Mouse (Mus musculus): ENCODE data around the gene Anks6. TPM values are rescaled to one million over a fixed set of nuclear protein-coding genes. Genes with fewer than 3 reads are reported as not detected.
A peak's percentile ranks its signal among the peaks of the same experiment; 100 is the strongest.

Anks6 gene
- polyA plus RNA-seq, 1 experiment from 2014 or later, result 3.8 TPM

DNA sequence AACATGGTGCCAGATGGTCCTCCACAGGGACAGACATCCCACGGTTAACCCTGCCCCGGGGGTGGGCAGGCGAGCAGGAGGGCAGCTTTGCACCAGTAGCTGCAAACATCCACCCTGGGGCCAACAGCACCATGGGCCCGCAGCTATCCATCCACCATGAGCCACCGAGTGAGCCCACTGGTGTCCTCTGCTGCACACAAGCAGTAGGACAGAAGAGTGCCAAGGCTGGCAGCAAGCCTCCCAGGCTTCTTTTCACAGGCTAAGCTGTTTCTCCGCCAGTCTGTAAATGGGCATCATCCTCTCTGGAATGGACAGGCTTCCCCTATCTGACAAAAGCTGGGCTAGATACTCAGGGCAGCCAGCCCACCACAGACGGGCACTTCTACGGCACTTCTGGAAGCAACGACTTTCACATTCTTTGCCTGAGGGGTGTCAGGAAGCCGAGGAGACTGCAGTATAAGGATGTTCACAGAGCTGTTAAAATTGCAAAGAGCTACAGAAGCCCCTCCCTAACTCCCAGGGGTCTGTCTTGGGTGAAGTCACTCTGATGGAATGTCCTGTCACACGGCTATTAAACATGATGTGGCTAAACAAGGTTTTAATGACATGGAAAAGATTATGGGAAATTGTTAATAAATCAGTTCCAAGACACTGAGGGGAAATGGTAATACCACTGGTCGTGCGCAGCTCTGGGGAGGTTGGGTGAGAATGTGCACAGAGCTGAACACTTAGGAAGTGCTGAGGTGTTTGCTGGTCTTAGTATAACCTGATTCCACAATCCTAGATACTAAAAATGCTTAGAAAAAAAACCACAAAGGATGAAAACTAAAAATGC lies 20.5 kb downstream of the Anks6 start:
- Histone ChIP-seq H3K4me3 (no peak overlapping the region), H3K27me3 (ENCODE audit: insufficient read depth, poor library complexity, severe bottlenecking) (no peaks in the 10 kb centered on the region), H3K4me1 (replicated peaks) (peaks cover 23% of the 10 kb centered on the region), H3K27ac (peak overlapping the region; percentile 26; the same call in 1 of the 2 replicates), H3K9me3 (no peaks in the 10 kb centered on the region), H3K36me3 (peaks cover 21% of the 10 kb centered on the region)
- no peak for DNase-seq (ENCODE audit: low spot score)
- WGBS, result 64% methylated on average over 13 of the region's 13 CpGs

DNA sequence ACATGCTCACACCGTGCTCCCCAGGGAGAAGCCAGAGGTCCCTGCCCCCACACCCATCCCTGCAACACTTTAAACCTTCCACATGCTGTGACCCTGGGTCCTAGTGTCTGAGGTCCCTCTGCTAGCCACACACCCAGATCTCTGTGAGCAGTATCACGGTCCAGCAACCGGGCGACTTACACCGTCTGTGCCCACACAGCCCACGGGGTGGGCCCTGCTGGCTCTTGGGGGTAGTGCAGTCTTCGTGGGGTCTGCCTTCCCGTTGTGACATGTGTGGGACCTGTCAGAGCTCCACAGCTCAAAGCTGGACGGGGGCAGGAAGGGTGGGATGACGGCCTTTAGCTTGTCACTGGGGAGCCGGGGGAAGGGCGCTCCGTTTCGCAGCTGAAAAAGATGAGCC lies 21.7 kb downstream of the Anks6 start:
- 71% methylated on average over 14 of the region's 14 CpGs for WGBS
- no peak overlapping the region for H3K4me3 ChIP-seq
- H3K27ac ChIP-seq, result no peak overlapping the region; the same call in 1 of the 2 replicates
- no peak for DNase-seq (ENCODE audit: low spot score)
- peaks cover 21% of the 10 kb centered on the region for H3K36me3 ChIP-seq
- H3K4me1 ChIP-seq (replicated peaks), result peaks cover 23% of the 10 kb centered on the region
- H3K9me3 ChIP-seq, result no peaks in the 10 kb centered on the region
- H3K27me3 ChIP-seq (ENCODE audit: insufficient read depth, poor library complexity, severe bottlenecking), result no peaks in the 10 kb centered on the region

DNA sequence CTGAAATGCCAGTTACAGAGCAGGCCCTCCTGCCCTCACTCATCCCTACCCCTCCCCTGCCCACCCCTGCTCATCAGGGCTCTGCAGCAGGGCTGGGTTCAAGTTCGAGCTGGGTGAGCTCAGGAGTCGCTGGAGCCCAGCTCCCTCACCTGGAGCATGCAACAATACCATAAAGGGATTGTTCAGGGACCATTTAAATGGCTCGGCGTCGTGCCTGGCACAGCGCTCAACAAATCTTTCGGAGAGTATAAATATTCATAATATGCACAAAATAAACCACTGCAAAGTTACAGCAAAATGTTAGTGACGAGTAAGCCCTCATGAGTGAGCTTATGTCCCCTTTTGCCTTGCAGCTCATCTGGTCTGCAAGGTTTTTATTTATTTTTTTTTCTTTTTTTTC lies 25.1 kb downstream of the Anks6 start:
- WGBS, result 85% methylated on average over 8 of the region's 8 CpGs
- Histone ChIP-seq H3K27ac (no peak overlapping the region), H3K36me3 (0 out of 2 replicates have a peak, but pooled peaks cover under 1% of the 10 kb centered on the region), H3K27me3 (ENCODE audit: insufficient read depth, poor library complexity, severe bottlenecking) (no peaks in the 10 kb centered on the region), H3K9me3 (no peaks in the 10 kb centered on the region), H3K4me1 (replicated peaks) (peaks cover 31% of the 10 kb centered on the region), H3K4me3 (no peak overlapping the region)
- no peak for DNase-seq (ENCODE audit: low spot score)

DNA sequence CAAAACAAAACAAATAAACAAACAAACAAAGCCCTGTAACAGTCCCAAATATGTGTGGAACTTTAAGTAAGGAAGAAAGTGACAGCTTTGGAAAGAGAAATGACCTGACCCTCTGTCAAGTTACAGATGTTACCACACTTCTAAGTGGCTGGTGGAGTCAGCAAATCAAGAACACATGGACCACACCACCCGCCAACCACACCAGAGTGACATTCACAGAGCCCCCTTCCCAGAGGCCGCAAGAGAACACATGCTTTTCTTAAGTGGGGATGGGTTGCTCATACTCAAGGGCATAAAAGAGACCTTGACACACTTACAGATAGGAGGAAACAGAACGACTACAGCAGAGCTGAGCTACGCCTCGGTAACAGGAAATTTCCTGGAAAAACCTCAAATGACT lies 28.4 kb downstream of the Anks6 start:
- Histone ChIP-seq H3K9me3 (no peaks in the 10 kb centered on the region), H3K27me3 (ENCODE audit: insufficient read depth, poor library complexity, severe bottlenecking) (no peaks in the 10 kb centered on the region), H3K27ac (no peak overlapping the region), H3K4me3 (no peak overlapping the region), H3K4me1 (replicated peaks) (peaks cover 20% of the 10 kb centered on the region), H3K36me3 (peaks cover 12% of the 10 kb centered on the region; the same call in 1 of the 2 replicates)
- DNase-seq (ENCODE audit: low spot score), result no peak
- WGBS, result 70% methylated on average over 5 of the region's 5 CpGs

- Histone ChIP-seq H3K27me3 (ENCODE audit: insufficient read depth, poor library complexity, severe bottlenecking) (no peaks in the 10 kb centered on the region), H3K4me1 (replicated peaks) (peaks cover 15% of the 10 kb centered on the region), H3K9me3 (no peaks in the 10 kb centered on the region), H3K36me3 (peaks cover 12% of the 10 kb centered on the region; the same call in 1 of the 2 replicates), H3K4me3 (no peak overlapping the region), H3K27ac (no peak overlapping the region)
- WGBS, result 70% methylated on average over 6 of the region's 6 CpGs
- no peak for DNase-seq (ENCODE audit: low spot score)
Observed at GRCm38 (mm10) chr4:47023949-47024348, 33.3 kb downstream of the Anks6 start.

GRCm38 (mm10) chr4:47022804-47023603 lies 34.2 kb downstream of the Anks6 start:
- H3K36me3 ChIP-seq, result peaks cover 12% of the 10 kb centered on the region; the same call in 1 of the 2 replicates
- 79% methylated on average over 10 of the region's 10 CpGs for WGBS
- DNase-seq (ENCODE audit: low spot score), result no peak
- H3K27me3 ChIP-seq (ENCODE audit: insufficient read depth, poor library complexity, severe bottlenecking), result no peaks in the 10 kb centered on the region
- H3K9me3 ChIP-seq, result no peaks in the 10 kb centered on the region
- H3K4me1 ChIP-seq (replicated peaks), result peaks cover 15% of the 10 kb centered on the region
- no peak overlapping the region for H3K4me3 ChIP-seq
- no peak overlapping the region for H3K27ac ChIP-seq

DNA sequence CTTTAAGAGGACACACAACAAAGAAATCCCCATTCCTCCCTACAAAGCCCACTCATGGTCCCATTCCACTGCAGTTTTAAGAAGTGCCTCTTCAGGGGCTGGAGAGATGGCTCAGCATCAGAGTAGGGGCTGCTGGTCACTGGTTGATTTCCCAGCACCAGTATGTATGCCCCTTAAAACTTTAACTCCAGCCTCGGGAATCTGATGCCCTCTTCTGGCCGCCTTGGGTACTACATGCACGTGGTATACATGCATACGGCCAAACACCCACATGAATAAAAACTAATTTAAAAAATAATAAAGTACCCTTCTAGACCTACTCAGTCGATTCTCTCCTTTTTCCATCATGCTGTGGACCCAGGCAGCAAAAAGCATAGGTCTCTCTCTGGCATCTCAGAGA lies 36.7 kb downstream of the Anks6 start:
- no peaks in the 10 kb centered on the region for H3K27me3 ChIP-seq (ENCODE audit: insufficient read depth, poor library complexity, severe bottlenecking)
- peak; percentile 73 for DNase-seq (ENCODE audit: low spot score)
- no peaks in the 10 kb centered on the region for H3K9me3 ChIP-seq
- no peak overlapping the region for H3K4me3 ChIP-seq
- no peak overlapping the region for H3K27ac ChIP-seq
- H3K4me1 ChIP-seq (replicated peaks), result peaks cover 15% of the 10 kb centered on the region
- H3K36me3 ChIP-seq, result peaks cover 15% of the 10 kb centered on the region
- WGBS, result 15% methylated on average over 5 of the region's 5 CpGs

- no peak overlapping the region for H3K4me3 ChIP-seq
- H3K27ac ChIP-seq, result no peak overlapping the region
- H3K27me3 ChIP-seq (ENCODE audit: insufficient read depth, poor library complexity, severe bottlenecking), result no peaks in the 10 kb centered on the region
- no peaks in the 10 kb centered on the region for H3K9me3 ChIP-seq
- peaks cover 8% of the 10 kb centered on the region for H3K4me1 ChIP-seq (replicated peaks)
- peaks cover 15% of the 10 kb centered on the region for H3K36me3 ChIP-seq
- DNase-seq (ENCODE audit: low spot score), result no peak
- 70% methylated on average over 3 of the region's 3 CpGs for WGBS
Observed at GRCm38 (mm10) chr4:47015156-47015555, 42.1 kb downstream of the Anks6 start.

GRCm38 (mm10) chr4:47012476-47012875 lies 44.8 kb downstream of the Anks6 start:
- Histone ChIP-seq H3K27me3 (ENCODE audit: insufficient read depth, poor library complexity, severe bottlenecking) (no peaks in the 10 kb centered on the region), H3K27ac (no peak overlapping the region), H3K4me3 (no peak overlapping the region), H3K36me3 (peaks cover 15% of the 10 kb centered on the region), H3K4me1 (replicated peaks) (peaks cover 8% of the 10 kb centered on the region), H3K9me3 (no peaks in the 10 kb centered on the region)
- WGBS, result 84% methylated on average over 10 of the region's 10 CpGs
- no peak for DNase-seq (ENCODE audit: low spot score)

GRCm38 (mm10) chr4:47010400-47011231 lies 46.6 kb downstream of the Anks6 start:
- WGBS, result 66% methylated on average over 12 of the region's 12 CpGs
- Histone ChIP-seq H3K36me3 (no peaks in the 10 kb centered on the region), H3K9me3 (no peaks in the 10 kb centered on the region), H3K4me1 (replicated peaks) (peaks cover 14% of the 10 kb centered on the region), H3K4me3 (no peak overlapping the region), H3K27ac (no peak overlapping the region), H3K27me3 (ENCODE audit: insufficient read depth, poor library complexity, severe bottlenecking) (no peaks in the 10 kb centered on the region)
- no peak for DNase-seq (ENCODE audit: low spot score)

- no peaks in the 10 kb centered on the region for H3K4me1 ChIP-seq (replicated peaks)
Observed at GRCm38 (mm10) chr4:47000626-47001395, 56.4 kb downstream of the Anks6 start.

DNA sequence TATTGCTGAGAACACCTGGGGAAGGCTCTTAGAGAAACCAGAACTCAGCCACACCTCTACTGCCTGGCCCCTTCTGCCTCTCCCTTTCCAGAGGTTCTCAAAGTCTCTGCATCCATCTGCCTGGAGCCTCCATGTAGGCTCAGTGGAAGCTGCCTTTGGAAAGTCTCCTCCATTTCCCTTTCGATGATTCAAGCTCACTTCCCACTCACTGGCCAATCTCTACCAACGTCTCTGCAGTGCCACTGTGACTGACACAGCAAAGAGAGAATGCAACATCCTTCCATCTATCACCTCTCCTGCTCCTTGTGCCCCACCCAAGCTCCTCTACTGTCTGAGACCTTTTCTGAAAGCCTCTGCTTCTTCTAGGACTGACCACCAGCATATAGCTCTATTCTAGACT lies 59.3 kb downstream of the Anks6 start:
- Histone ChIP-seq H3K9me3 (no peaks in the 10 kb centered on the region), H3K4me1 (replicated peaks) (no peaks in the 10 kb centered on the region), H3K36me3 (no peaks in the 10 kb centered on the region), H3K4me3 (no peak overlapping the region), H3K27ac (no peak overlapping the region), H3K27me3 (ENCODE audit: insufficient read depth, poor library complexity, severe bottlenecking) (peaks cover 27% of the 10 kb centered on the region)
- 83% methylated on average over 2 of the region's 2 CpGs for WGBS
- no peak for DNase-seq (ENCODE audit: low spot score)

More at GRCm38 (mm10) chr4:47000626-47001395, 56.4 kb downstream of the Anks6 start:
- no peak overlapping the region for H3K27ac ChIP-seq
- H3K36me3 ChIP-seq, result no peaks in the 10 kb centered on the region
- 76% methylated on average over 8 of the region's 8 CpGs for WGBS
- no peak for DNase-seq (ENCODE audit: low spot score)
- H3K27me3 ChIP-seq (ENCODE audit: insufficient read depth, poor library complexity, severe bottlenecking), result 0 out of 2 replicates have a peak, but pooled peaks cover 6% of the 10 kb centered on the region
- H3K9me3 ChIP-seq, result no peaks in the 10 kb centered on the region
- H3K4me3 ChIP-seq, result no peak overlapping the region
